Mouse (Mus musculus) liver, postnatal 0 days (tissue): ENCODE measurements around the gene Sae1.

Experiments
- CTCF ChIP-seq: sonication (generic); IDR thresholded peaks from 2 replicates; pipeline ENCODE4 v1.5.1; 2016; ENCODE audit warnings: antibody characterized with exemption, low read depth
- EP300 ChIP-seq: IDR thresholded peaks from 2 replicates; pipeline ENCODE4 v1.6.1; 2016; ENCODE audit warnings: antibody characterized with exemption, low read depth, mild to moderate bottlenecking

- no peak for TF ChIP-seq CTCF
- TF ChIP-seq EP300: no peak
Measured at GRCm38 (mm10) chr7:16312011-16312671, 75.5 kb downstream of the Sae1 start.
